Mouse (Mus musculus) E14TG2a.4 (cell line): Measurements from ENCODE around the gene Lbp.

ENCODE experiments used
- CTCF ChIP-seq: conservative IDR thresholded peaks from 2 replicates; pipeline ENCODE4 v1.5.1; 2014; ENCODE audit warnings: low read length
- NANOG ChIP-seq: IDR thresholded peaks from 2 replicates; pipeline ENCODE4 v1.6.1; 2014; ENCODE audit warnings: borderline replicate concordance, low read length, mixed read lengths
- POU5F1 ChIP-seq: IDR thresholded peaks from 2 replicates; pipeline ENCODE4 v1.6.1; 2014; ENCODE audit warnings: low read length, borderline replicate concordance

- TF ChIP-seq CTCF, result no peak
- TF ChIP-seq POU5F1, result no peak
- TF ChIP-seq NANOG, result no peak
These were observed 24.6 kb upstream of the Lbp start for GRCm38 (mm10) chr2:158281497-158282205.
